Mouse (Mus musculus) kidney, postnatal 14 days (tissue): ENCODE results near the gene Myo10.

Source experiments
- DNase-seq: peaks from one replicate; pipeline ENCODE4 v3.0.0; 2022; ENCODE audit warnings: mixed read lengths

Gene Myo10

DNA sequence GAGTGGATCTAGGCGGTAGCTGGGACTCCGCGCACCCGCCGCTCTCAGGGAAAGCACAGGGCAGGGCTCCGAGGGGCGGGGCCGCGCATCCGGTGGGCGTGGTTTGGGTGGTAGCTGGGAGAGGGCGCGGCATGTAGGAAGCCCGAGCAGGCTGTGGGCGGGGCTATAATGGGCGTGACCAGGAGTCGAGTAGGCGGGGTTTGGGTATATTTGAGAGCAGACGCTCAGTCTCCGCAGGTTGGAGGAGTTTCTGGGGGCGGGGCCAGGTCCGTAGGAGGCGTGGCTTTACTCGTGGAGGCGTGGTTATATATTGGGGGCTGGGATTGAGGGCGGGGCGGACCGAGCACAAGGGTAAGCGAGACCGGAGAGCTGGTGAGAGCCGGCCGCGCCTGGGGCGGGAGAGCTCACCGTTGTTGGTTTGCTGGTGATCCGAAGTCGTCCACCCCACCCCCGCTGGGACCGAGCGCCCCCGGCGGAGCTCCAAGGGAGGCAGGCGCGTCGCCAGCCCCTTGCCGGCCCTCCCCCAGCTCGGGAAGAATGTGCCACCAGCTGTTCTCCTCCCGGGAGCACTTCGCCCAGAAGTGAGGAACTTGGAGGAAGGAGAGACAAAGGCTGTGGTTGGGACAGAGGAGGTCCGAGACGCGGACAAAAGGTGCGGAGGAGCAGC is at the start of gene Myo10:
Myo10 (plus strand) TSS at position 326 of the 667 bp plus-strand sequence.
- DNase-seq = peak; percentile 100

- DNase-seq = no peak
These were observed 49.2 kb upstream of the Myo10 start for GRCm38 (mm10) chr15:25573113-25573512.

DNA sequence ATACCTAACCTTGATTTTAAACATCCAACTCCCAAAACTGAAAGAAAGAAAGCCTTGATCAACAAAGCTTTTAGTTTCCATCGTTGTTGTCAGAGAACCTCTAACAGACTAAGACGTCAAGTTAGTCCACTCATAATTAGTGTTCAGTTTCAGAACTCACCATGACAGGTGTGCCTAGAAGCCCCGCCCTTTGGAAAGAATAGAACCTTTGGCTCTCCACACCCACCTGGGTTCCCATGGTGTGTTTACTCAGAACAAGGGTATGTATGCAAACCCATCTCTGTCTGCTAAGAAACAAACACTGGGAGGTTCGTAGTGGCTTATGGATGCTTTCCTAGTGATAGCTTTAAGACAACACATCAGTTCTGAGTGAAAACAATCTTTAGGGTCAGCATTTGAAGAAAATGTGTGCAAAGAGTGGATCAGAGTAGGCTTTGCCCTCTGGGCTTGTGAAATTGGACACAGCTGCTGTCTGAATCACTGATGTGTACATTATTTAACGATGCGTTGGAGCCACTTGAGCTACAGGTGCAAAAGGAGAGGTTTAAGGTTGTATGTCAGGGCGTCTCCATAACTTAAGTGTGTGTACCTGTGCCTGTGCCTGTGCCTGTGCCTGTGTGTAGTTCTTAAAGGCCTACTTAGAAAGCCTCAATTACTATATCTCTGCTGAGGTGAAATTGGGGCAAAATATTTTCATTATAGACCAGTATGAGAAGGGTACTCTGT is 48.3 kb upstream of the Myo10 start:
- no peak for DNase-seq

DNA sequence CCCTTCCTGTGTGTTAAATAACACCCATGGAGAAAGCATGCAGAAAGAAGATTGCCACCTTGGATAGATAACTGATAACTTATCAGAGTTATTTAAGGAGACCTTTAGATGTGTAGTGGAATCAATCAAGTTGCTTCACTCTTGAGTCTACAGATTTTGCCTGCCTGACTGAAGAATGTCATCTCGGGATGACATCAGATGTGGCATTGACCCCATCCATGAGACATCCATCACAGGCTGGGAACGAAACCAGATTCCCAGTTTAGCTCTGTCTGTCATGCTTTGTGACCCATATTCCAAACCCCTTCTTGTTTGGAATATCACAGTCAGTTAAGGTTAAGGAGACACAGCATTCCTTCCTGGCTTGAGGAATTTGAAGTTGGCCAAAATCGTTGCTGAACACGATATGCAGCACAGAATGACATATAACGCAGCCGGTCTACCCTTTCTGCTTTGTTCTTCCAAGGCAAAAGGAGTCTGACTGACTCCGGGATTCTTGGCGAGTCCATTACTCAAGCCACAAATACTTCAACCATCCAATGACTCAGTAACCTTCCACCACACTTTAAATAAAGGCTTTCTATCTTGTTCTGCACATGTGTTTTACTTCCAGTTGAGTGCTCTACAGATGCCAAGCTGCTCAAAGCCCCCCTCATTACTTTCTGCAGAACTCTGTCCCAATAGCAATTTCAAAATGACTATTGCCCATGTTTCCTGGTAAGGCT is 44.8 kb upstream of the Myo10 start:
- no peak for DNase-seq

- no peak for DNase-seq
These were observed 44.0 kb upstream of the Myo10 start for GRCm38 (mm10) chr15:25578369-25578768.

- peak; percentile 37 for DNase-seq
These were observed 41.6 kb upstream of the Myo10 start for GRCm38 (mm10) chr15:25580731-25581130.

- DNase-seq = no peak
These were observed 40.3 kb upstream of the Myo10 start for GRCm38 (mm10) chr15:25582055-25582454.

DNA sequence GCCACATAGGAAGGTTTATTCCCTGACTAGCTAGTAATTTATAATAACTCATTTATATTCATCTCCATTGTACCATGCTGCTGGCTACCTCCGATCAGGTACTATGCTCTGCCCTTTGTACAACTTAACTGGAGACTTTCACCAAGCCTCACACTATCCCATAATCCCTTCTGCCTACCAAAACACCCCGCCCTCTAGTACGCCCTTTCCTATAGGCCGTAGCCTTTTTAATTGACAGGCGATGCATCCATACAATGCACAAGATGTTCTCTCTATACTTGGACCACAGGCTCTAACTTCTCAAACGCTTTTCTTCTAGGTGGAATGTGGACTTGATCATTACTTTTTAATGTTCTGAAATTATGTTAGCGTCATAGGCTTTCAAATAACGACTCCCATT is 39.0 kb upstream of the Myo10 start:
- no peak for DNase-seq

GRCm38 (mm10) chr15:25586828-25587227 is 35.5 kb upstream of the Myo10 start:
- DNase-seq = no peak

DNA sequence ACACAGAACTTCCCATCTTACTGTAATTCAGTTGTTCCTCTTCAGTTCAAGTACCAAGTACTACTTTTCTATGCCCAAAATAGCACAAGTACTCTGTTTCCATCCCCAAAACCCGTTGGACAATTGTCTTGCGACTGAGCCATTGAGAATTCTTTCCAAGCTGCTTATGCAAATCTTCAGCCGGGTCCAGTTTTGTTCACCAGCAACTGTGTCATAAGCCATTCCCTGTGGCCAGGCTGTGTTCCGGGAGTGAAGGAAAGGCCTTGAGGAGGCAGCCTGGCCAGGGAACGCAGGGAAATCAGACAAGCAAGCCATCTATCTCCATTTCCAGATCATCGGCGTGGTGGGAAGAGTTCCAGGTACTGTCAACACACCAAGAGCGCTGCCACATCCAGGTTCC is 34.4 kb upstream of the Myo10 start:
- DNase-seq = no peak

GRCm38 (mm10) chr15:25589318-25589902 is 32.9 kb upstream of the Myo10 start:
- peak; percentile 62 for DNase-seq

DNA sequence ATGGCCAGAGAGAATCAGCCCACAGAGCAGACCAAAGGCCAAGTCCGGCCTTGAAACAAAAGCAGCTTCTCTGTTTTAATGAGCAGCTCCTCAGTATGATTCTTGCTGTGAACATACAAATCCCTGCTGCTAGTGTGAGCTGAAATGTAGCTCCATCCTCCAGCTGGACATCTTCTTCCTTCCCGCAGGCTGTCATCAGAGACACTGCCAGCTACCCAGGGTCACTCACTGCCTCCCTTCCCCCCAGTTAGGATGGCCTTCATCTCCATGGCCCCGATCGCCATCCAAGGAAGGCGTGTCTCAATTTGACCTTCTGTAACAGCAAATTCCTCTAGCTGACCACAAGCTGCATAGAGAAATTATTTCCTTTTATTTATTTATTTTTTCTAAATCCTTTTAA is 32.4 kb upstream of the Myo10 start:
- peak; percentile 83 for DNase-seq

GRCm38 (mm10) chr15:25590891-25591290 is 31.4 kb upstream of the Myo10 start:
- no peak for DNase-seq

DNA sequence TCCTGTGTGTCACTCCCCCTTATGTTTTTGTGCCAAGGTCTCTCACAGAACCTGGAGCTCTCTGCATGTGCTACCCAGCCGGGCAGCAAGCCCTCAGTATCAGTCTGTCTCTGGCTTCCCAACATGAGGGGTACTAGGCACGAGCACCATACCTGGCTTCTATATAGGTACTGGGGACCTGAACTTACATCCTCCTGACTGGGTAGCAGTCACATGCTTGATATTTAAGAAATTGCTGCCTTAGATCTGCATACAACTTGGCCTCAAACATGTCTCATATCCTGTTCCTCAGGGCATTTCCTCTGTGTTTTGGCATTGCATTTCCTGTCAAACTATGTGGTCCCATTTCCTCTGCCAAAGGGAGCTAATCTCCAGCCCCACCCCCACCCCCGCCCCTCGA is 30.4 kb upstream of the Myo10 start:
- DNase-seq = no peak

DNA sequence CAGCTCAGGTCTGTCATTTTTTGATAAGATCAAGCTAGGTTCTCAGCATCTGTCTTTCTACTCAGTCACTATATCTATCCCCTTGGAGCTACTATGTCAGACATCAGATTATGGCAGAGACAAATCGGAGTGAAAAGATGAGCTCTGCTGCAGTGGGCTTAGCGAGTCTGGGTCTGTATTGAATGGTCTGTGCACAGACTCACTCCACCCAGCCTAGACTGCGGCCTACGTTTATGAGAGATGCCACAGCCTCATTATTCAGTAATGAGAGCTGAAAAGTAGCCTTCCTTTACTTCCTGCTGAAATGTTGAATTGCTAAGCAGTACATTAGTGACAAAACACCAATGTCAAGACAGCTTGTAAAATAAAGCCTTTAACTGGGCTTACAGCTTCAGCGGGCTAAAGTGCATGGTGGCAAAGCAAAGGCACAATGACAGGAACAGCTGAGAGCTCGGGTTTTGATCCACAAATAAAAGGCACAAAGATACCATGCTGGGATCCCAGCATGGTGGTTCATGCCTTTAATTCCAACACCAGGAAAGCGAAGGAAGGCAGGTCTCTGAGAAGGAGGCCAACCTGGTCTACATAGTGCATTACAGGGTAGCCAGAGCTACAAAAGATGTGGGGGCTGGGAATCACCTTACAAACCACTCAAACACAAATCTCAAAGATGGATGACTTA is 28.7 kb upstream of the Myo10 start:
- DNase-seq = no peak

GRCm38 (mm10) chr15:25598313-25598712 is 24.0 kb upstream of the Myo10 start:
- DNase-seq = no peak

- no peak for DNase-seq
These were observed 20.0 kb upstream of the Myo10 start for GRCm38 (mm10) chr15:25602306-25602705.

DNA sequence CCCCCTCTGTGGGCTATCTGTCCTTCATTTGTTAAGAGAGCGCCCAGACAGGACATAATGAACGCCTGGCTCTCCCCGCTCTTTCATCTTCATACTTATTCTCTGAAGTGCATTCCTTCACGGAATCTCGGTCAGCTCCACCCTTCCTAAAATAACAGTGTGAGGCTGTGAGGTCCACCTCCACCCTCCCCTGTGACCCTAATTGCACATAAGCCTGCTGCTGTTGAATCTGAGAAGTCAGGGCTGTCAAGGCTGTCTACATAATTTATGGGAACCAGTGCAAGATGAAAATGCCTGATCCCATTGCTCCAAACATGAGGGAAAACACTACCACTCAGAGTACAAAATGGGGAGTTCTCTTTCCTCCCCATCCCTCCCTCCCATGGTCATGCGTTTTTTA is 19.0 kb upstream of the Myo10 start:
- DNase-seq = peak; percentile 11

- no peak for DNase-seq
These were observed 18.1 kb upstream of the Myo10 start for GRCm38 (mm10) chr15:25604231-25604630.

DNA sequence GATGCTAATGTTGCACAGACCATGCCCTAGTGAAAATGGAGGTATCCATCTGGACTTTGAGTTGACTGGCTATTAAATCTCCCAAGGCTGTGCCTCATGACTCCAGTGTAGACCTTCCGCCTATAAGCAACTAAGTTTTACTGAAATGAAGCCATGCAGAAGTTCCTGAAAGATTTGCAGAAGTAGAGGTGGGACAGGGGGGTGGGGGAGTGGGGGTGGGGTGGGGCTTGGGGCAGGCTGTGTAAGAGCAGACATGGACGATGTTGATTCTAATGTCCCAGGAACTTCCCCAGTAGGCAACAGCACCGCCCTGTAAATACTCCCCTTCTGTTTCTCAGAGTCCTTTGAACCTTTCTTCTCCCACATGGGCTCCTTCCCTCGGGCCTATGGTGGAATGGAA is 16.9 kb upstream of the Myo10 start:
- no peak for DNase-seq

DNA sequence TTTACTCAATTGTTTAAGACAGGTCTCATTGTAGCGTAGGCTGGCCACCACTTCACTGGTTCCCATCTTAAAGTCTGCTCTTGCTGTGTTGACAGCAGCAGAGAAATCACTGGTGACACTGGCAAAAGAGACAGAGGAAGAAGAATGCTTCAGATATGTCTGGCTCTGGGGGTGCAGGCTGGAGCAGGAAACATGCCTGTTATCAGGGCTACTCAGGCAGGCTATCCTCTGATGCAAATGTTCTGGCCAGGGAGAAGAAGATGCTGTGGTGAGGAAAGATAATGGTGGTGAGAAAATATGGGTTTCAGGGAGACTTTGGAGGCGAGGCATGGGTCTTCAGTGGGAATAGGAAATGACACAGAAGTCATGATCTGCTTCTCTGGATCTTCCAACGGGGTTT is 13.6 kb upstream of the Myo10 start:
- no peak for DNase-seq

DNA sequence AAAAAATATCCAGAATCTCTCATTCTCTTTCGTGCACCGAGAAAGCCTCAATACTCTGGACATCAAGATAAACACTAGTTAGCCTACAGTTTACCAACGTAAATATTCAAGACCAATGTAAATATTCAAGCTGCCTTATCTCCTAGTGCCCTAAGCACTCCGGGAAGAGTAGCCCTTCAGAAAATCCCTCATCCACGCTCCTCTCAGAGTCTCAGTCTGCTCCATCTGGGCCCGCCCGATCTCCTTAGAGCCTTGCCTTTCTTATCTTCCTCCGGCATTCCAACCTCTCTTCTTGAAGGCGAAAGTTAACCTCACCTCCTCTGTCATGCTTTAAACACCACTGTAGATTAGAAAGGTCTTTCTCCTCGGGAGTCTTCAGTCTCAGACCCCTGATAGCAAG is 13.1 kb upstream of the Myo10 start:
- no peak for DNase-seq

- DNase-seq = no peak
These were observed 11.1 kb upstream of the Myo10 start for GRCm38 (mm10) chr15:25611178-25611577.
